Mouse (Mus musculus) olfactory bulb, adult 2 months (tissue): ENCODE results near the gene Cd200. TPM values are rescaled to one million over a fixed set of nuclear protein-coding genes. Genes with fewer than 3 reads are reported as not detected.

Source experiments
- H3K27ac ChIP-seq: fragments of 200-500 bp; 2 replicates; pipeline ENCODE4 v1.5.1; 2012; ENCODE audit warnings: low read depth, low read length; ENCODE audit not compliant: insufficient read depth
- H3K4me1 ChIP-seq: fragments of 200-500 bp; 2 replicates; pipeline ENCODE4 v1.6.1; 2012; ENCODE audit warnings: low read length; ENCODE audit not compliant: control insufficient read depth, insufficient read depth
- H3K4me3 ChIP-seq: fragments of 200-500 bp; 2 replicates; pipeline ENCODE4 v1.5.1; 2012; ENCODE audit warnings: mild to moderate bottlenecking, low read depth, low read length, moderate library complexity; ENCODE audit not compliant: insufficient read depth
- CTCF ChIP-seq: fragments of 200-500 bp; IDR thresholded peaks from 2 replicates; pipeline ENCODE4 v1.5.1; 2012; ENCODE audit warnings: low read depth, mild to moderate bottlenecking, low read length, moderate library complexity; ENCODE audit not compliant: insufficient read depth
- POLR2A ChIP-seq: fragments of 200-500 bp; IDR thresholded peaks from 2 replicates; pipeline ENCODE4 v1.6.1; 2012; ENCODE audit warnings: mild to moderate bottlenecking, low read depth, low read length, moderate library complexity; ENCODE audit not compliant: insufficient read depth
- WGBS: fragments of 180-500 bp; shearing (Covaris S2); methylation state at CpG from one replicate; pipeline ENCODE4 v1.1.7; 2018; 5-methylcytosine and 5-hydroxymethylcytosine counted together
- polyA plus RNA-seq: library from polyadenylated mRNA; stranded (reverse); fragments of >200 nt; gene quantifications from 2 replicates; pipeline ENCODE4 v1.2.4, GENCODE M21; 2012; ENCODE audit warnings: low replicate concordance; ENCODE audit not compliant: missing spikeins, insufficient read depth, insufficient read length

Cd200 gene
- polyA plus RNA-seq, 1 experiment: not detected

GRCm38 (mm10) chr16:45402036-45402435 is 6.8 kb downstream of the Cd200 start:
- Histone ChIP-seq H3K27ac (no peak overlapping the region), H3K4me1 (peaks cover 2% of the 10 kb centered on the region), H3K4me3 (no peak overlapping the region)
- TF ChIP-seq POLR2A (no peak), CTCF (no peak)
- WGBS: 92% methylated on average over 1 of the region's 1 CpGs

GRCm38 (mm10) chr16:45399947-45400555 is 8.8 kb downstream of the Cd200 start:
- WGBS: 48% methylated on average over 9 of the region's 9 CpGs
- TF ChIP-seq POLR2A: no peak
- no peak for TF ChIP-seq CTCF
- Histone ChIP-seq H3K4me3 (no peak overlapping the region), H3K4me1 (peaks cover 2% of the 10 kb centered on the region), H3K27ac (no peak overlapping the region)

DNA sequence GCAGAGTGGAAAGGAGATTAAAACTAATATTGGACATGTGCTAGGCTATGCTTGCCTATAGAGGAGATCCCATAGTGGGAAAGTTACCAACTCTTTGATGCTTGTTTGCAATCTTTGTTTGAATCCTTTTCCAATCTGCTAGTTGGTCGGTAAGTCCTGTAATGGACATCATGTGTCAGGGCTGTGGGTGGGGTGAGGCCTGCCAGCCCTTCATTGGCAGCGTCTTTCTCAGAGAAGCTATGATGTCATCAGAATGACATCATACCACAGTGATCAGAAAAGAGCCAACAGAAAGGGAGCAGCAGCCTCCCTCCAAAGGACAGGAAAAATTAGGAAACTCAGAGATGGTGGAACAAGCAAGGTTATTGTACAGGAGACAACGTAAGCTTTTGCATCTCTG is 9.4 kb downstream of the Cd200 start:
- H3K4me3 ChIP-seq: no peak overlapping the region
- TF ChIP-seq CTCF: no peak
- TF ChIP-seq POLR2A: no peak
- peaks cover 2% of the 10 kb centered on the region for H3K4me1 ChIP-seq
- 61% methylated on average over 3 of the region's 3 CpGs for WGBS
- H3K27ac ChIP-seq: no peak overlapping the region

- Histone ChIP-seq H3K4me1 (peaks cover 2% of the 10 kb centered on the region), H3K4me3 (no peak overlapping the region), H3K27ac (no peak overlapping the region)
- WGBS: 88% methylated on average over 2 of the region's 2 CpGs
- TF ChIP-seq POLR2A: no peak
- no peak for TF ChIP-seq CTCF
Measured at GRCm38 (mm10) chr16:45397440-45397839, 11.4 kb downstream of the Cd200 start.

DNA sequence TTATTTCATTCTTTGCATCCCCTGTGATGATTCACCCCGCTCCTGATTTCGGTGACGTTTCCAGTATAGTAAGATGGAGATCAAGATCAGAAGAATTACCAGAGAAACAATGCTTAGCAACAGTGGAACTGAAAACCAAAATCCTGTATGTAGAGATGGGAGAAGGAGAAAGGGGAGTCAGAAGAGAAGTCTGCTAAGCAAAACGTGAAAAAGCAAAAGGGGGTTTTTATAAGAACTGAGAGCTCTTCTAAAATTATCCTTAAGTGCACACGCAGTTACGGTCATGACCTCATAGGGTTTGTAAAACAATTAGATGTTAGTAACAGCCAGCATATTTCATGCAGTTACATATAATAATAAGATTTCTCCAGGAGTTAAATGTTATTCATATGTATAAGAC is 16.6 kb downstream of the Cd200 start:
- no peaks in the 10 kb centered on the region for H3K4me1 ChIP-seq
- WGBS: 79% methylated on average over 6 of the region's 6 CpGs

GRCm38 (mm10) chr16:45391680-45392079 is 17.2 kb downstream of the Cd200 start:
- Histone ChIP-seq H3K4me3 (no peak overlapping the region), H3K27ac (no peak overlapping the region), H3K4me1 (no peaks in the 10 kb centered on the region)
- 92% methylated on average over 3 of the region's 3 CpGs for WGBS
- TF ChIP-seq POLR2A (no peak), CTCF (no peak)

More for the DNA sequence above, 16.6 kb downstream of the Cd200 start:
- Histone ChIP-seq H3K4me3 (no peak overlapping the region), H3K27ac (no peak overlapping the region)
- TF ChIP-seq POLR2A (no peak), CTCF (no peak)

DNA sequence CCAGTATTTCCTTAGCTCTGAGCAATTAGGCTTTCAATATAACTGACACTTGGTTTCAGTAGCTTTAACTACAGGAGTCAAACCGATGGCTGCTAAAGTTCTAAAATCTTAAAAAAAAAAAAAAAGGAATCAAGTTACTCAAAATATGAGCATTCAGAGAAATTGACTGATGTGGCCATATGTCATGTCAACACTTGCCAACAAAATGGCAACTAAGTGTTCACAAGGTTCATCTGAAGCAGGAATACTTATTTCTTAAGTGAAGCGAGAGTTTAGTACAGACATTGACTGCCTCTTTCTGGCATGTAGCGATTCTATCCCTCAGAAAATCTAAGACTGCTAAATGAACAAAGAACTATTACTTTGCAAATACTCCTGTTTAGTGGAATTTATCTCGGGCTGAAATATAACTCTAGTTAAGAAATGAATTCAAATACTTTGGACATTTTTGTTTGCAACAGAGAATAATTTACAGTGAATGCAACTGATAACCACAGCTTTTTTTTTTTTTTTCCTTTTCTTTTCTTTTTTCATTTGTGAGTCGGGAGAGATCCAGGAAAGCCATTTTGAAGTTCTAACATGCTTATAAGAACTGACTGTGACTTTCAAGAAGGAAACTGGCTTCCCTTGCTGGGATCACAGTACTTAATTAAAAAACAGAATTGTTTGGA is 18.4 kb downstream of the Cd200 start:
- no peaks in the 10 kb centered on the region for H3K4me1 ChIP-seq
- 82% methylated on average over 5 of the region's 5 CpGs for WGBS
- no peak overlapping the region for H3K27ac ChIP-seq
- TF ChIP-seq CTCF: no peak
- no peak for TF ChIP-seq POLR2A
- no peak overlapping the region for H3K4me3 ChIP-seq

- H3K4me3 ChIP-seq: no peak overlapping the region
- 91% methylated on average over 2 of the region's 2 CpGs for WGBS
Measured at GRCm38 (mm10) chr16:45389833-45390232, 19.0 kb downstream of the Cd200 start.

GRCm38 (mm10) chr16:45389041-45389440 is 19.8 kb downstream of the Cd200 start:
- TF ChIP-seq CTCF: no peak
- no peak for TF ChIP-seq POLR2A
- WGBS: 95% methylated on average over 2 of the region's 2 CpGs
- Histone ChIP-seq H3K4me3 (no peak overlapping the region), H3K4me1 (no peaks in the 10 kb centered on the region), H3K27ac (no peak overlapping the region)

More at GRCm38 (mm10) chr16:45389833-45390232, 19.0 kb downstream of the Cd200 start:
- Histone ChIP-seq H3K27ac (no peak overlapping the region), H3K4me1 (no peaks in the 10 kb centered on the region)
- no peak for TF ChIP-seq POLR2A
- no peak for TF ChIP-seq CTCF
